Mouse (Mus musculus) midbrain, embryonic 16.5 days (tissue): ENCODE measurements around the gene Bves. TPM values are rescaled to one million over a fixed set of nuclear protein-coding genes. Genes with fewer than 3 reads are reported as not detected.

Experiments
- ATAC-seq: fragments of 200-750 bp; cut with Nextera tagmentation; 2 replicates; pipeline ENCODE4 v1.8.0; 2017; ENCODE audit warnings: moderate TSS enrichment
- H3K27ac ChIP-seq: fragments of 300-500 bp; sonication (generic); 2 replicates; pipeline ENCODE4 v1.5.1; 2014; ENCODE audit warnings: mild to moderate bottlenecking, low read length, mixed read lengths
- H3K27me3 ChIP-seq: fragments of 300-500 bp; sonication (generic); 2 replicates; pipeline ENCODE4 v1.6.1; 2014; ENCODE audit warnings: low read depth, low read length, mixed read lengths; ENCODE audit not compliant: control insufficient read depth, insufficient read depth
- H3K36me3 ChIP-seq: fragments of 300-500 bp; sonication (generic); 2 replicates; pipeline ENCODE4 v1.6.1; 2014; ENCODE audit warnings: mild to moderate bottlenecking, low read length, moderate library complexity, mixed read lengths; ENCODE audit not compliant: control insufficient read depth, insufficient read depth
- H3K4me1 ChIP-seq: fragments of 300-500 bp; sonication (generic); 2 replicates; pipeline ENCODE4 v1.6.1; 2014; ENCODE audit warnings: mild to moderate bottlenecking, low read length, mixed read lengths; ENCODE audit not compliant: control insufficient read depth, insufficient read depth
- H3K4me2 ChIP-seq: fragments of 300-500 bp; sonication (generic); 2 replicates; pipeline ENCODE4 v1.6.1; 2014; ENCODE audit warnings: mild to moderate bottlenecking, low read length, mixed read lengths
- H3K4me3 ChIP-seq: fragments of 300-500 bp; sonication (generic); 2 replicates; pipeline ENCODE4 v1.5.1; 2014; ENCODE audit warnings: low read depth, mild to moderate bottlenecking, low read length, moderate library complexity, mixed read lengths
- H3K9ac ChIP-seq: fragments of 300-500 bp; sonication (generic); 2 replicates; pipeline ENCODE4 v1.6.1; 2014; ENCODE audit warnings: low read depth, low read length, mixed read lengths
- H3K9me3 ChIP-seq: fragments of 300-500 bp; sonication (generic); replicated peaks from 2 replicates; pipeline ENCODE4 v1.6.1; 2014; ENCODE audit warnings: mild to moderate bottlenecking, low read length, mixed read lengths; ENCODE audit not compliant: control insufficient read depth, poor library complexity, severe bottlenecking
- WGBS: fragments of 180-500 bp; shearing (Covaris S2); extraction: QIAGEN DNeasy Blood & Tissue Kit; methylation state at CpG from one replicate; pipeline ENCODE4 v1.1.7; 2014; 5-methylcytosine and 5-hydroxymethylcytosine counted together
- polyA plus RNA-seq: library from polyadenylated mRNA; unstranded; fragments of >200 nt; fragmentation: Nextera tagmentation; extraction: Ambion mirVana; gene quantifications from 2 replicates; pipeline ENCODE4 v1.2.1, GENCODE M21; 2015

Bves gene
- polyA plus RNA-seq, 1 experiment from 2014 or later, result 1.7 TPM

DNA sequence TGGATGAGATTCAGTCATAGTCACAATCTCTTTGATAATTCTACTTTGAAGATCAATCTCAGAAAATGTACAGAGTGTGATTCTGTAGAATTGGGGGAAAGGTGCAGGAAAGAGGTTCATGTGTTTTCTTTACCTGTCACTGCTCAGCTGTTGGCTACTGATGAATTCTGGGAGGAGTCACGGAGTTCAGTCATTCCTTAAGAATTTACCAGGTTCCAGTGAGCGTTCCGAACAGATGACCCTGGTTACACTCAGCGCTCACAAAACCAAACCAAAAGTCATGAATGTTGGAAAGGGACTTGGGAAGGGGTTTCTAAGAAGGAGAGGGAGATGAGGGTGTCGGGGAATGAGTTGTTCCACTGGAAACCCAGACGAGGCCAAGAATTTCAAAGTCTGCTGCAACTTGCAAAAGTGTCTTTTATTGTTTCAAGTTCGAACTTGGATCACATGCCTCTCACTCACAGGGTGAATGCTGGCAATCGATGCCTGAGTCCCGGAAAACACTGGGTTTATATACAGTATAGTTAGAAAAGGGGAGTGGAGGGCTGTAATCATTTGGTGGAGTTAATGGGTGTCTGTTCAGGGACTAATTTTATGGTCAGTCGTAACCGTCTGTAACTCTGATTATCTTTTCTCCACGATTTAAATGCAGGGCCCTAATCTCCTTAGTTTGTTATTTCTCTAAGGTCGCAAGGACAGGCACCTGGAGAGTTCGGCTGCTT lies 32.1 kb upstream of the Bves start:
- H3K36me3 ChIP-seq, result no peaks in the 10 kb centered on the region
- no peak overlapping the region for H3K9ac ChIP-seq
- H3K27me3 ChIP-seq, result no peaks in the 10 kb centered on the region
- 72% methylated on average over 14 of the region's 14 CpGs for WGBS
- H3K4me3 ChIP-seq, result no peak overlapping the region
- no peak overlapping the region for H3K4me2 ChIP-seq
- H3K9me3 ChIP-seq, result no peaks in the 10 kb centered on the region
- ATAC-seq, result no peak
- no peaks in the 10 kb centered on the region for H3K4me1 ChIP-seq
- no peak overlapping the region for H3K27ac ChIP-seq

DNA sequence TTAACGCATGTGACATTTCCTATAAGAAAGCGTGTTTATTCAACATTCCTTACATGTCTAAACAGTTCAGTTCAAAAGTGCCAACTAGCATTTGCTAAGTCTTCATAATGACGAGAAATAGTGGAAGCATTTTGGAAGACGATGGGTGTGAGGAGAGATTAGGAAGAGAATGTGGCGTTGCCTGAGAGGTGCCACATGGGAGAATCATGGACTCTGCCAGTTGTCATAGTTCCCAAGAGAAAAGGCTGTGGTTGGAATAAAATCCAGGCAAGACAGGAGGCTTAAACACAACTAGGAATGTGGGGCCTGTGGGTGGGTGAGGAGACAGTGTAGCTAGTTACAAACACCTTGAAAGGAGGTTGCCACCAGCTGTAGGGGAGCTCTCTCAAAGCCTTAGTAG lies 30.4 kb upstream of the Bves start:
- 82% methylated on average over 5 of the region's 5 CpGs for WGBS
- no peaks in the 10 kb centered on the region for H3K9me3 ChIP-seq

DNA sequence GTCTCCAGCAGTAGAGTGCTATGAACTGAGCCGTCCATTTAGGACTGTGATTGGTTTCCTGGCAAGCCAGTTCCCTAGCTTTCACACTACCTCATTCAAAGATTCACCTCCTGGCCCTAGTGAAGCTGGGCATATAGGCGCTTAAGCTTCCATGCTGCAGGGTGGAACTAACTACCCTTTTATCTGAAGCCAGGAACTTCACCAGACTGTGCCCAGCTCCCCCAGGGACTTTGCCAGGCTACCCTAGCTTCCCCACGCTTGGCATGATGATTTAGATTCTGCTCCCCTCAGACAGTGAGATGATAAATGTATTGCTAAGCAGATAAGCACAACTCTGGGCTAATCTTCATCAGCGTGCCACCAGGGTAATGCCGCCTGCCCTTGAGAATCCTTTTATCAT lies 24.4 kb upstream of the Bves start:
- H3K4me3 ChIP-seq, result no peak overlapping the region
- H3K9ac ChIP-seq, result no peak overlapping the region
- WGBS, result 74% methylated on average over 5 of the region's 5 CpGs
- ATAC-seq, result no peak
- H3K27ac ChIP-seq, result no peak overlapping the region
- no peak overlapping the region for H3K4me2 ChIP-seq
- H3K36me3 ChIP-seq, result no peaks in the 10 kb centered on the region
- H3K9me3 ChIP-seq, result no peaks in the 10 kb centered on the region
- H3K27me3 ChIP-seq, result no peaks in the 10 kb centered on the region
- H3K4me1 ChIP-seq, result no peaks in the 10 kb centered on the region

More for the DNA sequence above, 30.4 kb upstream of the Bves start:
- Histone ChIP-seq H3K27me3 (no peaks in the 10 kb centered on the region), H3K9ac (no peak overlapping the region), H3K4me2 (no peak overlapping the region), H3K4me1 (no peaks in the 10 kb centered on the region), H3K36me3 (no peaks in the 10 kb centered on the region), H3K27ac (no peak overlapping the region), H3K4me3 (no peak overlapping the region)
- ATAC-seq, result no peak

DNA sequence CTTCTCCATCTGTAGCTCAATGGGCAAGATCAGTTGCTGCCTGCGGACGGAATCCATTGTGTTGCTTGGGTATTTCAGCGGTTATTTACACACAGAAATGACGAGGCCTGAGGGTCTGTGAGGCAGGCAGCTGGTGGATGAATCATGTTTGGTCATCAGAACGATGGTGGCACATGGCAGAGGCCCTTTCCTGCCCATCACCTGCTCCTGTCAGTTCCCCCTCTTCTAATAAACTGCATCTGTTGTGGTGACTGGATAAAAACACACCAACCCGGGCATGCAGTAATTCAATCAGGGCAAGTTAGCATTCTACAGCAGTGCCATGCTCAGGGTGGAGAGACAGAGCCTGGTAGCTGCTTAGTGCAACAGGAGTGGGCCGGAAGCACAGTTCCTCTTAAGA lies 23.9 kb upstream of the Bves start:
- Histone ChIP-seq H3K27ac (no peak overlapping the region; the same call in 1 of the 2 replicates), H3K36me3 (no peaks in the 10 kb centered on the region), H3K9me3 (no peaks in the 10 kb centered on the region), H3K9ac (no peak overlapping the region), H3K4me3 (no peak overlapping the region), H3K4me1 (no peaks in the 10 kb centered on the region), H3K4me2 (no peak overlapping the region), H3K27me3 (no peaks in the 10 kb centered on the region)
- ATAC-seq, result no peak
- 65% methylated on average over 7 of the region's 7 CpGs for WGBS

DNA sequence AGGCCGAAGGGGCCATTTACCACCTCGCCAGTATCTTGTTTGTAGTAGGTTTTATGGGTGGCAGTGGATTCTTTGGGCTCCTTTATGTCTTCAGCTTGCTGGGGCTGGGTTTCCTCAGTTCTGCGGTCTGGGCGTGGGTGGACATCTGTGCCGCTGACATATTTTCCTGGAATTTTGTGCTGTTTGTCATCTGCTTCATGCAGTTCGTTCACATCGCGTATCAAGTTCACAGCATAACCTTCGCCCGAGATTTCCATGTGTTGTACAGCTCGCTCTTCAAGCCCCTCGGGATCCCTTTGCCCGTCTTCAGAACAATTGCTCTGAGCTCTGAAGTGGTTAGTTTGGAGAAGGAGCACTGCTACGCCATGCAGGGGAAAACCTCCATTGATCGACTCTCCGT lies 20.7 kb upstream of the Bves start:
- Histone ChIP-seq H3K4me2 (no peak overlapping the region), H3K36me3 (no peaks in the 10 kb centered on the region), H3K9me3 (peaks cover 2% of the 10 kb centered on the region; the same call in 1 of the 2 replicates), H3K9ac (no peak overlapping the region), H3K27me3 (no peaks in the 10 kb centered on the region), H3K4me1 (no peaks in the 10 kb centered on the region), H3K27ac (no peak overlapping the region), H3K4me3 (no peak overlapping the region)
- 93% methylated on average over 16 of the region's 16 CpGs for WGBS
- ATAC-seq, result no peak

DNA sequence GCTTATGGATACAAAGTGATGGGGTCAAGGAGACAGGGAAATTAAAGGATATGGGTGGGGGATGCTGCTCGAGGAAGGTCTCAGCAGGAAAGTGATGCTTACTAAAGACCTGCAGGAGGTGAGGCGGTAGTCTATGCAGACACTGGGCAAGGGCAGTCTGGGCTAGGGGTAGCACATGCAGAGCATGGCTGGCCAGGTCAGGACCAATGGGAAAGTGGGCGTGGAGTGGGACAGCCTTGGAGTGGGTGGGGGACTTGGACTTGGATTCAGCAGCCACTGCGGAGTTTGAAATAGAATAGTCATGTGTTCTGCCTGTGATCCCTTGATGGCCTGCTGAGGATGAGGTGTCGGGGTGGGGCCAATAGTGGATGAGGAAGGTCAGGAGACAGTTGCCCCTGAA lies 16.6 kb upstream of the Bves start:
- Histone ChIP-seq H3K4me3 (no peak overlapping the region), H3K27ac (no peak overlapping the region), H3K9ac (no peak overlapping the region), H3K27me3 (no peaks in the 10 kb centered on the region), H3K36me3 (no peaks in the 10 kb centered on the region), H3K4me1 (no peaks in the 10 kb centered on the region), H3K4me2 (no peak overlapping the region), H3K9me3 (peaks cover 2% of the 10 kb centered on the region; the same call in 1 of the 2 replicates)
- ATAC-seq, result no peak
- WGBS, result 85% methylated on average over 5 of the region's 5 CpGs

DNA sequence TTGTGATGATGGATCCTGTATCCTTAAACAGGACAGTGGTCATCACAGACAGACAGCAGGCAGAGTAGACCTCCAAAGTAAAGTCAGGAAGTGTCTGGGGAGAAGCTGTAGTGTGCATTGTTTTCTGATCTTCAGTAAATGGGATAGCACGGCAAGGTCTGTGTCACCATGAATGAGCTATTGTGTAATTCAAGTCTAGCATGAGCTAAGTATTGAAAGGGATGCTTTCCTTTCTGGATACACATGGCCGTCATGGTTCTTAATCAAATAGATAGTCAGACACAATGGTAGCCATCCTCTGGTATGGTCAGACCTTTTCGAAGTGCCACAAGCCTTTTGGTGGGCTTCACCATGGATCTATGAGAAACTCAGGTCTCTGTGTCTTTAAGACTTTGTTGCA lies 15.3 kb upstream of the Bves start:
- Histone ChIP-seq H3K4me2 (no peak overlapping the region), H3K4me1 (no peaks in the 10 kb centered on the region), H3K27ac (no peak overlapping the region), H3K9me3 (peaks cover 2% of the 10 kb centered on the region; the same call in 1 of the 2 replicates), H3K36me3 (no peaks in the 10 kb centered on the region), H3K9ac (no peak overlapping the region), H3K4me3 (no peak overlapping the region), H3K27me3 (no peaks in the 10 kb centered on the region)
- no peak for ATAC-seq
- 46% methylated on average over 3 of the region's 3 CpGs for WGBS

DNA sequence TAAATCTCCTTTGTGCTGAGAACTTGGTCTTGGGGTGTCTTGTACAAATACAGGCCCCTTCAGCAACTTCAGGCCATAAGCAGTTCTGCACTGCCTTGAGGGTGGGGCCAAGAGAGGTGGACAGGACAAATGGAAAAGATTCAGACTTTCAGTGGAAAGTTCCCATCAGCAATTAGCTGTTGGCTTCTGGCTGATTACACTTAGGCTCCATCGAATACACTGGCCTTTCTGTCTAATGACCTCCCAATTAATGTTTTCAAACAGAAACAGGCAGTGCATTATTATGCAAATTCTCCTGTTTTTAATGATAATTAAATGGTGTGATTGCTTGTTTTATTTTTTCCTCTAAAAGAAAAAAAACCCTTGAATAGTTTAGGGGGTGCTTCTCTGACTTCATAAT lies 11.4 kb upstream of the Bves start:
- no peaks in the 10 kb centered on the region for H3K36me3 ChIP-seq
- H3K4me1 ChIP-seq, result no peaks in the 10 kb centered on the region; the same call in 1 of the 2 replicates
- H3K4me3 ChIP-seq, result no peak overlapping the region
- H3K9me3 ChIP-seq, result no peaks in the 10 kb centered on the region
- no peak for ATAC-seq
- no peak overlapping the region for H3K4me2 ChIP-seq
- H3K27ac ChIP-seq, result no peak overlapping the region
- 37% methylated on average over 1 of the region's 1 CpGs for WGBS
- no peak overlapping the region for H3K9ac ChIP-seq
- H3K27me3 ChIP-seq, result no peaks in the 10 kb centered on the region

DNA sequence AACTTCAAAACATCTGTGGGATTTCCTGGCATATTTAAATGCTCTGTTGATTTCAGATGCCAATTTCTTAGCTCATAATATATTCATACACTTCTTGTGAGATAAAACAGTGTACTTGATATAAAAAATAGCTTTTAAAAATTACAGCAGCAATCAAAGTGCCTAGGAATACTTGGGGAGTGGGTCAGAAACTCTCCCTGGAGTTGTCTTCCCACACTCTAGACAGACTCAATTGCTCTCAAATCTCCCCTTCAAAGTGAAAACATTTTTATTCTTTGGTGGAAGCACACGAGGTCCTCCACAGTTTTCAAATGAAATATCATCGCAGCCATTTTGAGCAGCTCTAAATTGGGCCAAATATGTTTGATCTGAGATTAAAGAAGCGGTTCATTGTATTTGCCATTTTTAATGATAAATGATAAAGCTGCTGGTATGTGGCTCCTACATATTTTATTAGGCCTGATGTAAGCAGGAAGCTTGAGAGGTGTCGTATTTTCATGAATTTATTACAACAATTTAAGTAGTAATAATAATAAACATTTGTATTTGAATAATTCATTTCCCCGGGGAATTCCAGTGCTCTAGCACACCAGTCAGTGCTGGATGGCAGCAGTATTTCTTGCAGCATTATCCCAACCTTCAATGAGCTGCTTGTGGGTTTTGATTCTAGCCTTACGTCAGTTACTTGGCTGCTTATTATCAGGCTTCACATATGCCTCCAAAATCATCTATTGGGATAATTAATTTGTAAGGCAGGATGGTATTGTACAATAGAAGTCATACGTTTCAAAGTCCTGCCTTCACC lies 7.2 kb upstream of the Bves start:
- 55% methylated on average over 7 of the region's 7 CpGs for WGBS
- Histone ChIP-seq H3K4me2 (no peak overlapping the region), H3K27ac (no peak overlapping the region), H3K27me3 (no peaks in the 10 kb centered on the region), H3K9me3 (no peaks in the 10 kb centered on the region), H3K4me3 (no peak overlapping the region), H3K4me1 (no peaks in the 10 kb centered on the region; the same call in 1 of the 2 replicates), H3K9ac (no peak overlapping the region), H3K36me3 (no peaks in the 10 kb centered on the region)
- ATAC-seq, result peak; percentile 83
